Mouse (Mus musculus) brain, embryonic 14.5 days (tissue): ENCODE data around the gene Zkscan16. TPM values are rescaled to one million over a fixed set of nuclear protein-coding genes. Genes with fewer than 3 reads are reported as not detected.

Experiments
- DNase-seq: peaks from one replicate; pipeline ENCODE4 v3.0.0-alpha.2; 2011; ENCODE audit warnings: low read depth
- CTCF ChIP-seq: fragments of 200-500 bp; IDR thresholded peaks from 2 replicates; pipeline ENCODE4 v1.5.1; 2012; ENCODE audit warnings: inconsistent platforms, mild to moderate bottlenecking, moderate library complexity, borderline replicate concordance; ENCODE audit not compliant: insufficient read depth, insufficient read length; ENCODE audit errors: extremely low read depth
- POLR2A ChIP-seq: fragments of 200-500 bp; IDR thresholded peaks from 2 replicates; pipeline ENCODE4 v1.6.1; 2012; ENCODE audit warnings: mild to moderate bottlenecking, inconsistent platforms, borderline replicate concordance; ENCODE audit not compliant: poor library complexity, insufficient read depth, insufficient read length, severe bottlenecking; ENCODE audit errors: extremely low read depth
- polyA plus RNA-seq: library from polyadenylated mRNA; depleted of rRNA; stranded (reverse); fragments of >200 nt; gene quantifications from 2 replicates; pipeline ENCODE4 v1.2.3, GENCODE M21; 2012; rRNA removed

The Zkscan16 gene
- polyA plus RNA-seq, 1 experiment: 3.2 TPM

GRCm38 (mm10) chr4:59007016-59007415, 63.6 kb downstream of the Zkscan16 start:
- TF ChIP-seq POLR2A (no peak), CTCF (no peak)
- no peak for DNase-seq

Other genes with a start within 250 kb of the Zkscan16 start
- 0.33 and 0.71 TPM in 2 replicates for gene Olfr267, start 155.9 kb upstream of the Zkscan16 start, polyA plus RNA-seq
- 21.4 and 32.2 TPM in 2 replicates for gene Ecpas, start 30.9 kb upstream of the Zkscan16 start, polyA plus RNA-seq
- 3.4 and 3.5 TPM in 2 replicates for gene Ptgr1, start 43.5 kb downstream of the Zkscan16 start, polyA plus RNA-seq
- 3.7 and 4.2 TPM in 2 replicates for gene Dnajc25, start 51.4 kb downstream of the Zkscan16 start, polyA plus RNA-seq
- gene Gm20503, start 59.6 kb downstream of the Zkscan16 start, polyA plus RNA-seq: not detected in 2 replicates
- 76.2 and 79.9 TPM in 2 replicates for gene Gng10, start 91.5 kb downstream of the Zkscan16 start, polyA plus RNA-seq
- not detected in 2 replicates for gene AI481877, start 195.4 kb downstream of the Zkscan16 start, polyA plus RNA-seq
- 60.4 and 68.7 TPM in 2 replicates for gene Ugcg, start 245.6 kb downstream of the Zkscan16 start, polyA plus RNA-seq